ENCODE assay signal across 7 mouse cellular contexts in the genomic region with DNA sequence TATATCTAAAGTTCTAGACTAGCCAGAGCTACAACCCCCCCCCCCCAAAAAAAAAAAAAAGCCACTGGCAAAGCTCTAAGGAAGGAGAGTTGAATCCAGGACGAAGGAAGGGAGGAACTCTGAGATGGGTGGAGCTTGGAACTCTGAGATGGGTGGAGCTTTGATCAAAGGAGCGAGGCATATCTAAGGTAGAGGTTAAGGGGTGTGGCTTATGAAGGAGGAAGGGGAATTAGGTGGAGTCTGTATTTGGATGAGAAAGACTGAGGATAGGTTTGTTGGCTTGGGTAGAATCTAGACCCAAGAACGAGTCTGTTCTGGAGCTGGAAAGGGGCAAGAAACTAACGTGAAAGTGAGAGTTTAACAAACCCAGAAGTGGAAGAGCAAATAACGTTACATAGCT. TPM values are rescaled to one million over a fixed set of nuclear protein-coding genes. Genes with fewer than 3 reads are reported as not detected.
DNase-seq lines count a peak whose midpoint lies in the region; ATAC-seq and TF ChIP-seq lines count a peak whose summit lies in the region.

No protein-coding gene starts in this region.

- no peak for TF ChIP-seq EP300 in liver, postnatal 0 days (IDR thresholded peaks at IDR 0.05; ENCODE audit: low read depth)

- H3K9ac ChIP-seq in forebrain, postnatal 0 days, result no peak overlapping the region
- no peak overlapping the region for H3K9ac ChIP-seq in liver, postnatal 0 days (replicated peaks)

- 12% methylated on average over 5 of the region's 5 CpGs for WGBS in forebrain, postnatal 0 days
- 9% methylated on average over 5 of the region's 5 CpGs for WGBS in liver, postnatal 0 days (ENCODE audit: insufficient replicate concordance)

- H3K27me3 ChIP-seq in forebrain, postnatal 0 days (ENCODE audit: insufficient read depth, low read length), result peaks cover 10% of the 10 kb centered on the region
- H3K27me3 ChIP-seq in liver, postnatal 0 days (ENCODE audit: insufficient read depth, low read length), result peaks cover 23% of the 10 kb centered on the region

- H3K27ac ChIP-seq in forebrain, postnatal 0 days (ENCODE audit: low read depth, low read length), result no peak overlapping the region
- no peak overlapping the region for H3K27ac ChIP-seq in liver, postnatal 0 days (ENCODE audit: low read depth)

- TF ChIP-seq CTCF in forebrain, postnatal 0 days (IDR thresholded peaks at IDR 0.05; ENCODE audit: low read depth), result no peak
- TF ChIP-seq CTCF in liver, postnatal 0 days (IDR thresholded peaks at IDR 0.05; ENCODE audit: low read depth), result no peak

- peak overlapping the region; percentile 67 for H3K4me2 ChIP-seq in forebrain, postnatal 0 days (ENCODE audit: low read depth)
- peak overlapping the region; percentile 60 for H3K4me2 ChIP-seq in liver, postnatal 0 days (ENCODE audit: low read depth, low read length)

- H3K36me3 ChIP-seq in forebrain, postnatal 0 days (ENCODE audit: insufficient read depth), result no peaks in the 10 kb centered on the region
- H3K36me3 ChIP-seq in liver, postnatal 0 days (replicated peaks; ENCODE audit: insufficient read depth, low read length), result no peaks in the 10 kb centered on the region

- H3K4me3 ChIP-seq in forebrain, postnatal 0 days (ENCODE audit: low read depth, low read length), result no peak overlapping the region
- no peak overlapping the region; the same call in 1 of the 2 replicates for H3K4me3 ChIP-seq in liver, postnatal 0 days (ENCODE audit: low read depth, low read length)

- peaks cover 9% of the 10 kb centered on the region; the same call in 1 of the 2 replicates for H3K4me1 ChIP-seq in forebrain, postnatal 0 days (ENCODE audit: insufficient read depth)
- peaks cover 13% of the 10 kb centered on the region for H3K4me1 ChIP-seq in liver, postnatal 0 days (ENCODE audit: insufficient read depth)

- no peak for ATAC-seq in forebrain, postnatal 0 days
- peak; percentile 50; the same call in 1 of the 2 replicates for ATAC-seq in liver, postnatal 0 days
- no peak for ATAC-seq in cerebellum, adult (ENCODE audit: insufficient number of reproducible peaks, low FRiP score, low TSS enrichment)

- DNase-seq in thymus, postnatal 14 days, result peak; percentile 22
- no peak for DNase-seq in thymus, postnatal 25 days
- no peak for DNase-seq in forebrain, postnatal 0 days
- no peak for DNase-seq in liver, postnatal 0 days
- DNase-seq in layer of hippocampus, postnatal 14 days (ENCODE audit: low spot score in 2 of 2), result no peak
- no peak for DNase-seq in cerebellum, postnatal 36 days

- H3K9me3 ChIP-seq in forebrain, postnatal 0 days (ENCODE audit: low read length), result no peaks in the 10 kb centered on the region
- H3K9me3 ChIP-seq in liver, postnatal 0 days (ENCODE audit: low read length), result no peaks in the 10 kb centered on the region

RNA-seq across cellular contexts. Expression of gene Ephx3, which starts 0.5 kb away (rescaled TPM):
- total RNA-seq in forebrain, postnatal 0 days (2014; rRNA removed), result 0.29 TPM in 1 of 2 replicates, not detected in the other
- 0.08 and 0.11 TPM in 2 replicates for polyA plus RNA-seq in forebrain, postnatal 0 days (2015; fragmentation: Nextera tagmentation; extraction: Ambion mirVana)
- not detected in 2 replicates for polyA plus RNA-seq in liver, postnatal 0 days (2015; fragmentation: Nextera tagmentation; extraction: Ambion mirVana)
- total RNA-seq in layer of hippocampus, postnatal 14 days (2021), result under 1 TPM; 0.25 to 0.26 TPM

RNA-seq across cellular contexts. Expression of gene Notch3, which starts 23.2 kb away (rescaled TPM):
- total RNA-seq in forebrain, postnatal 0 days (2014; rRNA removed), result 13.5 and 22.5 TPM in 2 replicates
- 2.3 and 3.3 TPM in 2 replicates for polyA plus RNA-seq in forebrain, postnatal 0 days (2015; fragmentation: Nextera tagmentation; extraction: Ambion mirVana)
- polyA plus RNA-seq in liver, postnatal 0 days (2015; fragmentation: Nextera tagmentation; extraction: Ambion mirVana), result 0.20 and 0.26 TPM in 2 replicates
- total RNA-seq in layer of hippocampus, postnatal 14 days (2021), result 10 to 100 TPM; 15.3 to 15.9 TPM
